Mouse (Mus musculus): ENCODE data around the gene Gm4340. TPM values are rescaled to one million over a fixed set of nuclear protein-coding genes. Genes with fewer than 3 reads are reported as not detected.

The Gm4340 gene
- polyA plus RNA-seq, 1 experiment from 2014 or later: not detected

Other genes starting within 250 kb of the Gm4340 start
- gene Gm21293, start 51.1 kb upstream of the Gm4340 start, polyA plus RNA-seq (2015; fragmentation: Nextera tagmentation; extraction: Ambion mirVana): not detected in 2 replicates
- not detected in 2 replicates for gene Gm6763, start 42.5 kb upstream of the Gm4340 start, polyA plus RNA-seq (2015; fragmentation: Nextera tagmentation; extraction: Ambion mirVana)
- not detected in 2 replicates for gene Gm8764, start 34.0 kb upstream of the Gm4340 start, polyA plus RNA-seq (2015; fragmentation: Nextera tagmentation; extraction: Ambion mirVana)
- gene Gm21304, start 25.5 kb upstream of the Gm4340 start, polyA plus RNA-seq (2015; fragmentation: Nextera tagmentation; extraction: Ambion mirVana): not detected in 2 replicates
- not detected in 2 replicates for gene Gm21312, start 17.0 kb upstream of the Gm4340 start, polyA plus RNA-seq (2015; fragmentation: Nextera tagmentation; extraction: Ambion mirVana)
- gene Gm20765, start 8.5 kb upstream of the Gm4340 start, polyA plus RNA-seq (2015; fragmentation: Nextera tagmentation; extraction: Ambion mirVana): not detected in 2 replicates